Mouse (Mus musculus): ENCODE measurements around the gene Tgtp2.

DNA sequence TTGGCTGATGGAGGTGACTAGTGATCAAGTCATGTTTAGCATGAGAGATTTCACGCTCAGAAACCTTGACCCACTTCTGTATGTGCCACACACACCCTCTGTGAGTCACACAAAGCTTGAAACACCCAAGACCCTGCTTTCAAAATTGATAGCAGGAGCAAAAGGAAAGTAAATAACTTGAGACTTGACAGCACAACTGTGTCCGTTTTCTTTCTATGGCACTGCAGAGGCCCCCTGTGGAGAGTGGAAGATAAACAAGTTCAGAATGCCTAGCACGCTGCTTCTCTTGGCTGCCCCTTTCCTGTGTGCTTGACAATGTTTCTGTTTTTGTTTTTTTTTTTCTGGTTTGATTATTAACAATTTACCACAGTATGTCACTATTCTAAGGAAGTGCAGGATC, 20.9 kb upstream of the Tgtp2 start:
- no peak for TF ChIP-seq EP300 (IDR thresholded peaks at IDR 0.05; ENCODE audit: insufficient read depth, low read depth, low read length)
- no peak for TF ChIP-seq CTCF (IDR thresholded peaks at IDR 0.05; ENCODE audit: low read depth, low read length)
- TF ChIP-seq POLR2A (IDR thresholded peaks at IDR 0.05; ENCODE audit: insufficient read depth, low read length): no peak
